Mouse (Mus musculus) embryonic fibroblast, embryonic 13.5 days (primary cell): ENCODE data around the gene Ergic1.

ENCODE experiments used
- CTCF ChIP-seq: IDR thresholded peaks from 2 replicates; pipeline ENCODE4 v1.5.1; 2011; ENCODE audit warnings: mild to moderate bottlenecking, control low read depth, low read length, moderate library complexity, borderline replicate concordance; ENCODE audit not compliant: insufficient read depth
- POLR2A ChIP-seq: IDR thresholded peaks from 2 replicates; pipeline ENCODE4 v1.6.1; 2011; ENCODE audit warnings: low read depth, mild to moderate bottlenecking, control low read depth, low read length, moderate library complexity

DNA sequence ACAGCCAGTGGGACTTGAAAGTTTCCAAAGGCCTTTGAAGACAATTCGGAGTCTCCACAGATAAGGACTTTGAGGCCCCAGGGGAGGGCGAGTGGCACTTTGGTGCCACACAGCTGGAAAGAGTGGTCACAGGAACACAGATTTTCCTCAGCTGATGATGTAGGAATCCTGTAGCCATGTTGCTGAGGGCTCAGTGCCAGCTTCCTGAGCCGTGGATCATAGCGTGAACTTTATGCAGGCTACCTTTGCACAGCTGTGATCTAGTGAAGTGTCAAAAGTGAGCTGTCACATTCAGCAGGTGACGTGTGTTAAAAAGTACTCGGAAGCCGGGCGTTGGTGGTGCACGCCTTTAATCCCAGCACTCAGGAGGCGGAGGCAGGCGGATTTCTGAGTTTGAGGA is 16.0 kb downstream of the Ergic1 start:
- TF ChIP-seq CTCF = no peak
- no peak for TF ChIP-seq POLR2A
